Mouse (Mus musculus) skeletal muscle tissue, postnatal 0 days (tissue): ENCODE results near the gene Abcc1. TPM values are rescaled to one million over a fixed set of nuclear protein-coding genes. Genes with fewer than 3 reads are reported as not detected.

Source experiments
- polyA plus RNA-seq: library from polyadenylated mRNA; unstranded; fragments of >200 nt; fragmentation: Nextera tagmentation; extraction: Ambion mirVana; gene quantifications from 2 replicates; pipeline ENCODE4 v1.2.1, GENCODE M21; 2015

The Abcc1 gene
- polyA plus RNA-seq, result 5.2 and 5.6 TPM in 2 replicates

GRCm38 (mm10) chr16:14361362-14362098 lies at the start of gene Abcc1:
TSS of gene Abcc1 (plus strand) at chr16:14361558.

DNA sequence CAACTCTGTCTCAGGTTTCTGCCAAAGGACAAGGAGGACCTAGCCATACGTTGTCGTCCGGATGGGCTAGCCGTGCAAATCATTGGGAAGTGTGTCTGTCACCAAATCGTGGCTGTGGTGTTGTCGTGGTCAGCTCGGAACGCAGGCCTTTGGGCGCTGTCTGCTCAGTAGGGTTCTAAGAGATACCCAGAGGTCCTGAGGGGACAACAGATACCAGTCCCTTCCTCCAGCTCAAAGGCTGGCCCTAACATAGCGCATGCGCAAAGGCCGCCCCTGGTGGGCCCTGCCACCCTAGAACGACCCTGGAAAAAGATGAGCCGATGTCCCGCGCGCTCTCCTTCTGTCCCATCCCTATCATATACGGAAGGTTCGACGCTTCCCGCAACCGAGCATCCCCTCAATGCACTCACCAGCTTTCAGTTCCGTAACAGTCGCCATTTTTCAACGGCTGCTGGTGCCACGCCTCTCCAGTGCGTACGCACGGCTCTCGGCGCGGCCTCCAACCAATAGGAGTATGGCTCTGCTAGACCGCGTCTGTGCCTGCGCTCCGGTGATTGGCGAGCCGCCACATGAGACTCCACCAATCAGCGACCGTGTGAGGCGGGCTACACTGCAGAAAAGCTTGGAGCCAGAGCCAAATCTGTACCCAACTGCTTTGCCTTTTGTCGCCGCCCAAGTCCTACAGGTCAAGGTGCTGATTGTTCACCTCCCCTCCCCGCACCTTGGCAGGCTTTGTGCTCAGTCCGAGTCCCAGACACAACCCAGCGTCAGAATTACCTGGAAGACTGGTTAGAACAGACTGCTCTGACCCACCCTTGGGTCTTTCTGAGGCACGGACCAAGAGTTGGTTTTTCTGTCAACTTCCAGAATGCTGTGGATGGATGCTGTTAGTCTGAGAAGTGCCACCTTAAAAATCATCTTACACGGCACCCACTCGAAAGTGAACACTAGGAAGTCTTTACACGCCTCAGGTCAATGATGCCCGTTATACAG lies 44.2 kb upstream of the Abcc1 start, which contains the start of gene Fopnl:
Fopnl (minus strand) TSS at position 522 of the 993 bp plus-strand sequence.

Other genes starting within 250 kb of the Abcc1 start
- gene Nde1, start 198.3 kb upstream of the Abcc1 start, polyA plus RNA-seq, result 29.4 and 34.3 TPM in 2 replicates
- gene Marf1, start 198.2 kb upstream of the Abcc1 start, polyA plus RNA-seq, result 6.9 and 7.8 TPM in 2 replicates
- gene Myh11, start 70.2 kb upstream of the Abcc1 start, polyA plus RNA-seq, result 7.3 and 8.3 TPM in 2 replicates
- 124 and 125 TPM in 2 replicates for gene Fopnl, start 44.2 kb upstream of the Abcc1 start, polyA plus RNA-seq
- gene A630010A05Rik, start 200.8 kb downstream of the Abcc1 start, polyA plus RNA-seq, result not detected in 2 replicates